Mouse (Mus musculus) myocyte (in vitro differentiated cells): ENCODE results near the gene B3gnt8. TPM values are rescaled to one million over a fixed set of nuclear protein-coding genes. Genes with fewer than 3 reads are reported as not detected.
A peak's percentile ranks its signal among the peaks of the same experiment; 100 is the strongest.

ENCODE experiments used
- H3K27me3 ChIP-seq: one replicate; pipeline ENCODE4 v1.6.1; 2011; ENCODE audit not compliant: control insufficient read depth, insufficient read depth, insufficient read length
- H3K36me3 ChIP-seq: one replicate; pipeline ENCODE4 v1.6.1; 2011; ENCODE audit not compliant: control insufficient read depth, insufficient read depth
- H3K4me2 ChIP-seq: one replicate; pipeline ENCODE4 v1.6.1; 2011; ENCODE audit warnings: low read depth, control low read depth
- H3K4me3 ChIP-seq: one replicate; pipeline ENCODE4 v1.5.1; 2011; ENCODE audit warnings: mild to moderate bottlenecking, control low read depth, moderate library complexity
- H3K79me2 ChIP-seq: one replicate; pipeline ENCODE4 v1.6.1; 2011; ENCODE audit not compliant: control insufficient read depth, insufficient read depth
- H3ac ChIP-seq: one replicate; pipeline ENCODE4 v1.6.1; 2011; ENCODE audit not compliant: control insufficient read depth, insufficient read length
- CEBPB ChIP-seq: IDR thresholded peaks from 2 replicates; pipeline ENCODE4 v1.6.1; 2011; ENCODE audit warnings: mild to moderate bottlenecking, moderate library complexity; ENCODE audit not compliant: poor library complexity, insufficient read depth, severe bottlenecking
- E2F4 ChIP-seq: IDR thresholded peaks from one replicate; pipeline ENCODE4 v1.6.1; 2011; ENCODE audit warnings: mild to moderate bottlenecking, control low read depth, moderate library complexity; ENCODE audit not compliant: insufficient read depth
- MAX ChIP-seq: IDR thresholded peaks from one replicate; pipeline ENCODE4 v1.6.1; 2011; ENCODE audit warnings: low read depth, mild to moderate bottlenecking, control low read depth
- MYOD1 ChIP-seq, 3 experiments: IDR thresholded peaks; one replicate each; pipeline ENCODE4 v1.6.1; 2011; ENCODE audit warnings: control low read depth in 2 of 3, low read depth in 2 of 3, mild to moderate bottlenecking in 2 of 3, moderate library complexity in 1 of 3; ENCODE audit not compliant: insufficient read length in 2 of 3, control insufficient read depth in 1 of 3
- MYOG ChIP-seq, 3 experiments: IDR thresholded peaks; one replicate each; pipeline ENCODE4 v1.6.1; 2011; ENCODE audit warnings: control low read depth in 2 of 3, low read depth in 2 of 3, mild to moderate bottlenecking in 2 of 3; ENCODE audit not compliant: insufficient read length in 2 of 3, control insufficient read depth in 1 of 3, insufficient read depth in 1 of 3
- POLR2A ChIP-seq: IDR thresholded peaks from one replicate; pipeline ENCODE4 v1.6.1; 2011; ENCODE audit warnings: low read depth, mild to moderate bottlenecking, control low read depth, moderate library complexity; ENCODE audit not compliant: insufficient read length
- POLR2AphosphoS2 ChIP-seq: IDR thresholded peaks from one replicate; pipeline ENCODE4 v1.6.1; 2011; ENCODE audit warnings: low read depth, control low read depth; ENCODE audit not compliant: insufficient read length
- REST ChIP-seq: IDR thresholded peaks from one replicate; pipeline ENCODE4 v1.6.1; 2011; ENCODE audit warnings: mild to moderate bottlenecking, control low read depth, moderate library complexity; ENCODE audit not compliant: insufficient read depth, insufficient read length
- SRF ChIP-seq: IDR thresholded peaks from one replicate; pipeline ENCODE4 v1.6.1; 2011; ENCODE audit warnings: low read depth; ENCODE audit not compliant: control insufficient read depth, insufficient read length
- TCF12 ChIP-seq: IDR thresholded peaks from one replicate; pipeline ENCODE4 v1.6.1; 2011; ENCODE audit warnings: mild to moderate bottlenecking, control low read depth; ENCODE audit not compliant: poor library complexity, insufficient read depth, severe bottlenecking
- TCF3 ChIP-seq: IDR thresholded peaks from one replicate; pipeline ENCODE4 v1.6.1; 2011; ENCODE audit warnings: low read depth, control low read depth; ENCODE audit not compliant: insufficient read length
- USF1 ChIP-seq: IDR thresholded peaks from one replicate; pipeline ENCODE4 v1.6.1; 2011; ENCODE audit warnings: low read depth, mild to moderate bottlenecking, control low read depth, moderate library complexity
- polyA plus RNA-seq: library from polyadenylated mRNA; unstranded; fragments of >200 nt; fragmentation: generic; extraction: Trizol; gene quantifications from one replicate; pipeline ENCODE4 v1.2.1, GENCODE M21; 2012; ENCODE audit warnings: missing spikeins

The B3gnt8 gene
- polyA plus RNA-seq, 1 experiment = 3.1 TPM

GRCm38 (mm10) chr7:25681341-25682231 is 55.1 kb downstream of the B3gnt8 start:
- no peak overlapping the region for H3ac ChIP-seq
- no peak for TF ChIP-seq POLR2A
- TF ChIP-seq TCF12 = no peak
- no peak for TF ChIP-seq USF1
- peak overlapping the region; percentile 39 for H3K4me3 ChIP-seq
- H3K27me3 ChIP-seq = no peaks in the 10 kb centered on the region
- no peaks in the 10 kb centered on the region for H3K36me3 ChIP-seq
- H3K79me2 ChIP-seq = peaks cover 5% of the 10 kb centered on the region
- peak overlapping the region; percentile 99 for H3K4me2 ChIP-seq

DNA sequence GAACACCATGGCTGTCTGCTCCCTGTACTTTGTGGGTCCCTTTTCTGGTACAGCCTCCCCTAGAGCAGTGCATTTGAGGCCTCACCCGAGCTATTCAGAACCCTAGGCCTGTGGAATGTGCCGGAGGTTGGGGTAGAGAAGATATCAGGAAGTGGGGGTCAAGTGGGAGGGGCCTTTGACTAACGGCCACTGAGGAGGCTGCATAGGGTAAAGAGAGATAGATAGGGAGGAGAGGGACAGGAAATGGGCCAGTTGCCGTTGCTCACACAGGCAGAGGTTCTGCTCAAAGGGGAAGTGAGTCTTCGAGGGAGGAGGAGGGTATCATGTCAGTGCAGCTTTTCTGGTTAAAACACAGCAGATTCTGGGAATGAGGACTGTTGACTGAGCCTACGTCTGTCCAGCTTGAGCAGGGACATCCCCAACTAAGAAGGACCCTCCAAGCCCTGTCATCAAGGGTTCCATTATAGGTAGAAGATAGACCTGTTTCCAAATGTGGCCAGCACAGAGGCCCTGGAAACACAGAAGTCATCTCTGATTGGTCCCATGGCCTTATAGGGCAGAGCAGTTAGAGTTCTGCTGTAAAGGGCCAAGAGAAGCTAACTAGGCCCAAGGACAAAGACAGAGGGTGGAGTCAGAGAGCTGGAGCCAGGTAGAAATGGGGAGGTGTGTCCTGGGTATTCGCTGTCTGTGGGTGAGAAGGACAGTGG is 57.2 kb downstream of the B3gnt8 start:
- TF ChIP-seq TCF12 = no peak
- TF ChIP-seq MYOD1 (IDR thresholded peaks at IDR 0.05; ENCODE audit: control insufficient read depth in 1 of 3, insufficient read length in 2 of 3, low read depth in 2 of 3) = no peak
- no peak for TF ChIP-seq MAX
- no peak for TF ChIP-seq TCF3
- Histone ChIP-seq H3K79me2 (peaks cover 19% of the 10 kb centered on the region), H3K4me2 (no peak overlapping the region)

DNA sequence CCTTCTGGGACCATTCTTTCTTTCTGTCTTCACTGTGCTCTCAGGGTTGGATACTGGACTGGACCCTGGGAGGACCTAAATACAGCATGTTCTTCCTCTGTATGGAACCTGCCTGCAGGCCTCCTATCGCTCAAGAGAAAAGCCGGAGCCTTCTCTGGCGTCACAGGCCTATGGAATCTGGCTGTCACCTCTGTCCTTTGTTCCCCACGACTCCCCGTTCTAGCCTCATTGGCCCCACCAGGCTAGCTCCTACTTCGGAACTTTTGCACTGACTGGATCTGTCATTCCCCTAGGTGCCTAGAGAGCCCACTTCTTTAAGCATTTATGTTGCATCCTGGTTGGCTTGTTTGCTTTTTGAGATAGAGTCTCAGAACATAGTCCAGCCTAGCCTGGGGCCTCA is 58.2 kb downstream of the B3gnt8 start:
- Histone ChIP-seq H3K4me3 (no peak overlapping the region), H3ac (no peak overlapping the region), H3K36me3 (no peaks in the 10 kb centered on the region), H3K4me2 (no peak overlapping the region), H3K79me2 (peaks cover 25% of the 10 kb centered on the region), H3K27me3 (no peaks in the 10 kb centered on the region)
- TF ChIP-seq E2F4 (no peak), TCF12 (no peak), MYOG (IDR thresholded peaks at IDR 0.05; ENCODE audit: control insufficient read depth in 1 of 3, insufficient read depth in 1 of 3, insufficient read length in 2 of 3, low read depth in 2 of 3) (no peak), POLR2A (no peak), SRF (no peak), USF1 (no peak), TCF3 (no peak), MYOD1 (IDR thresholded peaks at IDR 0.05; ENCODE audit: control insufficient read depth in 1 of 3, insufficient read length in 2 of 3, low read depth in 2 of 3) (no peak), POLR2AphosphoS2 (no peak), MAX (no peak), REST (no peak), CEBPB (no peak)

More for the DNA sequence above, 57.2 kb downstream of the B3gnt8 start:
- Histone ChIP-seq H3K4me3 (no peak overlapping the region), H3K27me3 (no peaks in the 10 kb centered on the region), H3ac (no peak overlapping the region), H3K36me3 (no peaks in the 10 kb centered on the region)

Other genes with a start within 250 kb of the B3gnt8 start
- 3.8 TPM for gene Lipe, start 227.9 kb upstream of the B3gnt8 start, polyA plus RNA-seq
- 0.06 TPM for gene Cxcl17, start 213.8 kb upstream of the B3gnt8 start, polyA plus RNA-seq
- gene Ceacam1, start 149.1 kb upstream of the B3gnt8 start, polyA plus RNA-seq = not detected
- not detected for gene Ceacam2, start 86.8 kb upstream of the B3gnt8 start, polyA plus RNA-seq
- not detected for gene Erich4, start 10.8 kb upstream of the B3gnt8 start, polyA plus RNA-seq
- gene Dmac2, start 7.2 kb upstream of the B3gnt8 start, polyA plus RNA-seq = 13.0 TPM
- 54.9 TPM for gene Bckdha, start 32.3 kb downstream of the B3gnt8 start, polyA plus RNA-seq
- 43.5 TPM for gene Exosc5, start 32.5 kb downstream of the B3gnt8 start, polyA plus RNA-seq
- gene Tmem91, start 48.5 kb downstream of the B3gnt8 start, polyA plus RNA-seq = 0.40 TPM
- gene B9d2, start 54.1 kb downstream of the B3gnt8 start, polyA plus RNA-seq = 40.7 TPM
- gene Tgfb1, start 60.3 kb downstream of the B3gnt8 start, polyA plus RNA-seq = 78.2 TPM
- gene Ccdc97, start 92.4 kb downstream of the B3gnt8 start, polyA plus RNA-seq = 44.5 TPM
- gene Hnrnpul1, start 128.1 kb downstream of the B3gnt8 start, polyA plus RNA-seq = 76.2 TPM
- gene Axl, start 162.1 kb downstream of the B3gnt8 start, polyA plus RNA-seq = 112 TPM
- gene Cyp2s1, start 190.3 kb downstream of the B3gnt8 start, polyA plus RNA-seq = 0.05 TPM